Mouse (Mus musculus) lung, postnatal 0 days (tissue): ENCODE measurements around the gene H2-M5. TPM values are rescaled to one million over a fixed set of nuclear protein-coding genes. Genes with fewer than 3 reads are reported as not detected.

Experiments
- ATAC-seq: fragments of 200-750 bp; cut with Nextera tagmentation; 2 replicates; pipeline ENCODE4 v1.8.0; 2017; ENCODE audit warnings: moderate library complexity
- DNase-seq: peaks from one replicate; pipeline ENCODE4 v3.0.0-alpha.2; 2016; ENCODE audit warnings: low spot score
- H3K27ac ChIP-seq: fragments of 300-500 bp; sonication (generic); 2 replicates; pipeline ENCODE4 v1.5.1; 2014; ENCODE audit warnings: antibody characterized with exemption, mild to moderate bottlenecking, low read length, mixed read lengths
- H3K27me3 ChIP-seq: fragments of 300-500 bp; sonication (generic); replicated peaks from 2 replicates; pipeline ENCODE4 v1.6.1; 2014; ENCODE audit warnings: low read length, mixed read lengths; ENCODE audit not compliant: insufficient read depth
- H3K36me3 ChIP-seq: fragments of 300-500 bp; sonication (generic); 2 replicates; pipeline ENCODE4 v1.6.1; 2014; ENCODE audit warnings: low read length, mixed read lengths; ENCODE audit not compliant: insufficient read depth
- H3K4me1 ChIP-seq: fragments of 300-500 bp; sonication (generic); 2 replicates; pipeline ENCODE4 v1.6.1; 2014; ENCODE audit warnings: antibody characterized with exemption, low read depth, low read length, mixed read lengths; ENCODE audit not compliant: insufficient read depth
- H3K4me2 ChIP-seq: fragments of 300-500 bp; sonication (generic); replicated peaks from 2 replicates; pipeline ENCODE4 v1.6.1; 2014; ENCODE audit warnings: low read depth, mild to moderate bottlenecking, low read length, moderate library complexity, mixed read lengths
- H3K4me3 ChIP-seq: fragments of 300-500 bp; sonication (generic); 2 replicates; pipeline ENCODE4 v1.5.1; 2014; ENCODE audit warnings: low read depth, low read length
- H3K9ac ChIP-seq: fragments of 300-500 bp; sonication (generic); replicated peaks from 2 replicates; pipeline ENCODE4 v1.6.1; 2014; ENCODE audit warnings: low read depth, mild to moderate bottlenecking
- H3K9me3 ChIP-seq: fragments of 300-500 bp; sonication (generic); 2 replicates; pipeline ENCODE4 v1.6.1; 2016; ENCODE audit warnings: low read length, mixed read lengths
- CTCF ChIP-seq: IDR thresholded peaks from 2 replicates; pipeline ENCODE4 v1.5.1; 2016; ENCODE audit warnings: antibody characterized with exemption, mild to moderate bottlenecking
- EP300 ChIP-seq: IDR thresholded peaks from 2 replicates; pipeline ENCODE4 v1.6.1; 2016; ENCODE audit warnings: antibody characterized with exemption, mild to moderate bottlenecking, control low read depth
- WGBS: fragments of 180-500 bp; shearing (Covaris S2); extraction: QIAGEN DNeasy Blood & Tissue Kit; methylation state at CpG from one replicate; pipeline ENCODE4 v1.1.7; 2014; 5-methylcytosine and 5-hydroxymethylcytosine counted together
- polyA plus RNA-seq: library from polyadenylated mRNA; unstranded; fragments of >200 nt; fragmentation: Nextera tagmentation; extraction: Ambion mirVana; gene quantifications from 2 replicates; pipeline ENCODE4 v1.2.1, GENCODE M21; 2015

The H2-M5 gene
- polyA plus RNA-seq, 1 experiment from 2014 or later, result 0.13 TPM

GRCm38 (mm10) chr17:37009460-37010042 is 20.2 kb upstream of the H2-M5 start:
- Histone ChIP-seq H3K4me3 (no peak overlapping the region), H3K36me3 (peaks cover 10% of the 10 kb centered on the region; the same call in 1 of the 2 replicates), H3K27me3 (no peaks in the 10 kb centered on the region), H3K4me1 (0 out of 2 replicates have a peak, but pooled peaks cover 3% of the 10 kb centered on the region), H3K27ac (no peak overlapping the region), H3K9me3 (no peaks in the 10 kb centered on the region), H3K9ac (no peak overlapping the region), H3K4me2 (no peak overlapping the region)
- ATAC-seq (no peak), DNase-seq (no peak)
- TF ChIP-seq EP300 (no peak), CTCF (no peak)
- WGBS, result 87% methylated on average over 17 of the region's 17 CpGs

DNA sequence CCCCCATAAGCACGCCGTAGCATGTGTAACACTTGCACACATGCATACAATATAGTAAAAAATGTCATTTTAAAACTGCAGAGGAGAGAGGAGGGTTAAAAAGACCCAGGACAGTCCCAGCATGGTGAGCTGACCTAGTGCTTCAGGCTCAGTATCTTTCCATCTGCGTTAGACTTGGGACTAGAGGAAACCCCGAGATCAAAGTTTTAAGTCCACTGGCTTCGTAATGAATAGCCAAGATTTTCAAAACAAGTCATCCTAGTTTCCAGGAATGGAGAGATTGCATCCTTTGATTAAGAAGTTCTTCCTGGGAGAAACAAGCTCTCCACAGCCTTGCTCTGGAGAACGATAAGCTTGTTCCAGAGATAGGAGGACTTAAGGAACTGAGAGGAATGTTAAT is 18.8 kb upstream of the H2-M5 start:
- H3K27me3 ChIP-seq, result no peaks in the 10 kb centered on the region
- H3K9ac ChIP-seq, result no peak overlapping the region
- ATAC-seq, result no peak
- H3K4me1 ChIP-seq, result peaks cover 6% of the 10 kb centered on the region
- no peak overlapping the region for H3K27ac ChIP-seq
- 90% methylated on average over 6 of the region's 6 CpGs for WGBS
- no peak overlapping the region for H3K4me3 ChIP-seq
- H3K36me3 ChIP-seq, result peaks cover 10% of the 10 kb centered on the region; the same call in 1 of the 2 replicates
- H3K4me2 ChIP-seq, result no peak overlapping the region
- no peak for DNase-seq
- TF ChIP-seq CTCF, result no peak
- TF ChIP-seq EP300, result no peak
- no peaks in the 10 kb centered on the region for H3K9me3 ChIP-seq

DNA sequence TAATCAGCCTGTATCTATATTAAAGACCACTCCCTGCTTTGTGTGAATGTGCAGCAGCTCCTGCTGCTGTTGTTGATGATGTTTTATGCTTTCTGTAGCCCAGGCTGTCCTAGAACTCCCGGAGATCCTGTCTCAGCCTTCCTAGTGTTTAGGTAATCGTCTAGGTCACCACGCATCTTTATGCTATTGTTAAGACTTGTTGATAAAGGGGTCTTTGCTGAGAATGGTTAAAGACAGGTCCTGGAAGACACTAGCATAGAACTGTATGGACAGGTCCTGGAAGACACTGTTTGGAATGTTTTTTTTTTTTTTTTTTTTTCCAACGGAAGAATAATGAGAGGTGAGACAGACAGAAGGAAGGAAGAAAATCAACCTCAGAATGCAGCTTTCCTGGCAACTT is 14.0 kb upstream of the H2-M5 start:
- H3K4me1 ChIP-seq, result peaks cover 6% of the 10 kb centered on the region
- 19% methylated on average over 4 of the region's 4 CpGs for WGBS
- H3K27me3 ChIP-seq, result no peaks in the 10 kb centered on the region
- peaks cover 6% of the 10 kb centered on the region; the same call in 1 of the 2 replicates for H3K36me3 ChIP-seq
- H3K27ac ChIP-seq, result 0 out of 2 replicates have a peak overlapping the region, but pooled peaks have one; percentile 90
- H3K9me3 ChIP-seq, result no peaks in the 10 kb centered on the region
- H3K4me3 ChIP-seq, result peak overlapping the region; percentile 65
- H3K9ac ChIP-seq, result peak overlapping the region; percentile 82
- DNase-seq (no peak), ATAC-seq (no peak)
- H3K4me2 ChIP-seq, result peak overlapping the region; percentile 93
- TF ChIP-seq CTCF (no peak), EP300 (no peak)

- Histone ChIP-seq H3K9ac (peak overlapping the region; percentile 82), H3K36me3 (0 out of 2 replicates have a peak, but pooled peaks cover 2% of the 10 kb centered on the region), H3K27ac (peak overlapping the region; percentile 90), H3K4me3 (peak overlapping the region; percentile 65), H3K4me2 (peak overlapping the region; percentile 93), H3K27me3 (no peaks in the 10 kb centered on the region), H3K4me1 (peaks cover 6% of the 10 kb centered on the region), H3K9me3 (no peaks in the 10 kb centered on the region)
- under 1% methylated on average over 49 of the region's 49 CpGs for WGBS
- DNase-seq (peak; percentile 93), ATAC-seq (peak; percentile 94)
- TF ChIP-seq EP300, result 0 out of 2 replicates have a peak, but pooled peaks have one; percentile 21
- TF ChIP-seq CTCF, result no peak
Observed at GRCm38 (mm10) chr17:37002364-37003330, 13.3 kb upstream of the H2-M5 start.

GRCm38 (mm10) chr17:37000863-37001262 is 11.5 kb upstream of the H2-M5 start, which contains the start of gene Zfp57:
Gene Zfp57, plus strand, starts transcription at chr17:37001163.
- Histone ChIP-seq H3K9ac (no peak within 1 kb of the TSS), H3K9me3 (no peaks in the 10 kb centered on the region), H3K27me3 (no peaks in the 10 kb centered on the region), H3K36me3 (no peaks in the 10 kb centered on the region), H3K4me2 (peak within 1 kb of the TSS; percentile 93), H3K4me1 (peaks cover 6% of the 10 kb centered on the region), H3K4me3 (no peak within 1 kb of the TSS), H3K27ac (no peak within 1 kb of the TSS)
- TF ChIP-seq EP300 (no peak), CTCF (no peak)
- DNase-seq, result no peak
- WGBS, result 92% methylated on average over 7 of the region's 7 CpGs
- ATAC-seq, result no peak

- Histone ChIP-seq H3K36me3 (no peaks in the 10 kb centered on the region), H3K4me3 (no peak overlapping the region), H3K4me1 (peaks cover 5% of the 10 kb centered on the region), H3K9ac (no peak overlapping the region), H3K27ac (no peak overlapping the region), H3K9me3 (no peaks in the 10 kb centered on the region), H3K27me3 (no peaks in the 10 kb centered on the region), H3K4me2 (no peak overlapping the region)
- 62% methylated on average over 2 of the region's 2 CpGs for WGBS
- ATAC-seq (no peak), DNase-seq (no peak)
- TF ChIP-seq EP300 (no peak), CTCF (no peak)
Observed at GRCm38 (mm10) chr17:36998477-36998876, 9.1 kb upstream of the H2-M5 start.
